Mouse (Mus musculus): Measurements from ENCODE around the gene Slc25a41. TPM values are rescaled to one million over a fixed set of nuclear protein-coding genes. Genes with fewer than 3 reads are reported as not detected.

Gene Slc25a41
- polyA plus RNA-seq, 2 experiments = 0.13 to 0.26 TPM

DNA sequence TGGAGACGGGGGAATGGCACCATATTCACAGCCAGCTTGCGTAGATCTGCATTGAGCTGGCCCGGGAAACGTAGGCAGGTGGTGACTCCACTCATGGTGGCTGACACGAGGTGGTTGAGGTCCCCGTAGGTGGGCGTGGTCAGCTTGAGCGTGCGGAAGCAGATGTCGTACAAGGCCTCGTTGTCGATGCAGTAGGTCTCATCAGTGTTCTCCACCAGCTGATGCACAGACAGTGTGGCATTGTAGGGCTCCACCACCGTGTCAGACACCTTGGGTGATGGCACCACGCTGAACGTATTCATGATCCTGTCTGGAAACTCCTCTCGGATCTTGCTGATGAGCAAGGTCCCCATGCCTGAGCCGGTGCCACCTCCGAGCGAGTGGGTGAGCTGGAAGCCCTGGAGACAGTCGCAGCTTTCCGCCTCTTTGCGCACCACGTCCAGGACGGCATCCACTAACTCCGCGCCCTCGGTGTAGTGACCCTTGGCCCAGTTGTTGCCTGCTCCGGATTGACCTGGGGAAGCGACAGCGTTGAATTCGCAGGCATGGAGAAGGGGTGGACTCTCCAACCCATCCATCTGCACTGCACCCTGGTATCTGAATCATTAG lies 39.9 kb upstream of the Slc25a41 start:
- no peak for DNase-seq (ENCODE audit: low spot score)
- H3K27me3 ChIP-seq (ENCODE audit: control insufficient read depth, insufficient read depth, low read length) = no peaks in the 10 kb centered on the region
- WGBS = 90% methylated on average over 31 of the region's 31 CpGs
- no peak overlapping the region for H3K4me2 ChIP-seq (replicated peaks; ENCODE audit: low read depth, low read length, severe bottlenecking)
- H3K4me3 ChIP-seq (replicated peaks; ENCODE audit: low read length) = no peak overlapping the region
- no peaks in the 10 kb centered on the region for H3K9me3 ChIP-seq (ENCODE audit: control insufficient read depth, low read length)
- no peak for ATAC-seq (ENCODE audit: low FRiP score, low read depth)
- H3K9ac ChIP-seq (ENCODE audit: low read depth, low read length, severe bottlenecking) = no peak overlapping the region
- H3K36me3 ChIP-seq (ENCODE audit: control insufficient read depth, insufficient read depth, low read length) = peaks cover 3% of the 10 kb centered on the region; the same call in 1 of the 2 replicates
- no peaks in the 10 kb centered on the region for H3K4me1 ChIP-seq (ENCODE audit: control insufficient read depth, insufficient read depth, low read length)
- H3K27ac ChIP-seq (replicated peaks; ENCODE audit: low read depth, low read length) = no peak overlapping the region
- TF ChIP-seq POLR2A (IDR thresholded peaks at IDR 0.05; ENCODE audit: borderline replicate concordance, extremely low read depth, insufficient read depth, insufficient read length) = no peak

DNA sequence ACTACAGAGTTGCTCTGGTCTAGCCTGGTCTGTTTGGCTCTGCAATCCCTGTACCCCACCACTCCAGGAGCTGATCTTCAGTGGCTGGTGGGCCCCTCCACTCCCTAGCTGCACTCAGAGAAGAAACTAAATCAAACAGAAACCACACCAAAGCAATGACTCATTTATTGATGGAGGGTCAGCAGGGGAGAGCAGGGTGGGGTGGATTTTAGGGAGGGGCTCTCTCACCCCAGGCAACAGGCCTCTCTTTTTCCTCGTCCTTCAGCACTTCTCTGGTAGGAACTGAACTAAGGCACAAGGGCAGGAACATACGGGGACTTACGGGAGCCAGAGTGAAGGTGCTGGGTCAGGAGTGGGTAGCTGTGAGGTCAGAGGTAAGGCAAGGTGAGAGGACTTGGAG lies 38.5 kb upstream of the Slc25a41 start:
- H3K4me3 ChIP-seq (replicated peaks; ENCODE audit: low read length) = no peak overlapping the region
- no peaks in the 10 kb centered on the region for H3K9me3 ChIP-seq (ENCODE audit: control insufficient read depth, low read length)
- no peaks in the 10 kb centered on the region for H3K27me3 ChIP-seq (ENCODE audit: control insufficient read depth, insufficient read depth, low read length)
- no peak overlapping the region for H3K9ac ChIP-seq (ENCODE audit: low read depth, low read length, severe bottlenecking)
- H3K4me1 ChIP-seq (ENCODE audit: control insufficient read depth, insufficient read depth, low read length) = no peaks in the 10 kb centered on the region
- ATAC-seq (ENCODE audit: low FRiP score, low read depth) = no peak
- H3K27ac ChIP-seq (replicated peaks; ENCODE audit: low read depth, low read length) = no peak overlapping the region
- WGBS = 71% methylated on average over 3 of the region's 3 CpGs
- no peak for DNase-seq (ENCODE audit: low spot score)
- H3K36me3 ChIP-seq (ENCODE audit: control insufficient read depth, insufficient read depth, low read length) = peaks cover 3% of the 10 kb centered on the region; the same call in 1 of the 2 replicates
- H3K4me2 ChIP-seq (replicated peaks; ENCODE audit: low read depth, low read length, severe bottlenecking) = no peak overlapping the region
- no peak for TF ChIP-seq POLR2A (IDR thresholded peaks at IDR 0.05; ENCODE audit: borderline replicate concordance, extremely low read depth, insufficient read depth, insufficient read length)

DNA sequence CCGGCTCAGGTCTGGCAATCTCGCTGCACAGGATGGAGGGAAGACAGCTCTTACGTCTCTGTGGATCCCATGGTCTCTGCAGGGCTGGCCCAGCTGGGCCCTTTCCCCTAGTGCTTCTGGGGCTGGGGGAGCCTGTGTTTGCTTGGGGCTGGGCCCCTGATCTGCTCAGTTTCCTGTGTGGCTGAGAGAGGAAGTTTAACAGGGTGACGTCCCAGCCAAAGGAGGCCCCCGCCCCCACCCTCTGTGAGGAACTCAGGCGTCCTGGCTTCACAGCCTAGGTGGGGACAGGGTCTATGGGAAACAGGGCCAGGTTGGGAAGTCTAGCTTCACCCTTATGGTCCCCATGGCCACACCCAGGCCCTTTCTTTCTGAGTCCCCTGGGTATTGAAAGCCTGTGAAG lies 36.9 kb upstream of the Slc25a41 start, which contains the start of gene Dennd1c:
TSS of gene Dennd1c (minus strand) at position 179 of the 400 bp plus-strand sequence.
- H3K27ac ChIP-seq (replicated peaks; ENCODE audit: low read depth, low read length) = no peak within 1 kb of the TSS
- peaks cover 3% of the 10 kb centered on the region; the same call in 1 of the 2 replicates for H3K36me3 ChIP-seq (ENCODE audit: control insufficient read depth, insufficient read depth, low read length)
- DNase-seq (ENCODE audit: low spot score) = no peak
- no peaks in the 10 kb centered on the region for H3K9me3 ChIP-seq (ENCODE audit: control insufficient read depth, low read length)
- ATAC-seq (ENCODE audit: low FRiP score, low read depth) = no peak
- no peak within 1 kb of the TSS for H3K4me2 ChIP-seq (replicated peaks; ENCODE audit: low read depth, low read length, severe bottlenecking)
- H3K4me3 ChIP-seq (replicated peaks; ENCODE audit: low read length) = no peak within 1 kb of the TSS
- H3K9ac ChIP-seq (ENCODE audit: low read depth, low read length, severe bottlenecking) = no peak within 1 kb of the TSS
- H3K4me1 ChIP-seq (ENCODE audit: control insufficient read depth, insufficient read depth, low read length) = no peaks in the 10 kb centered on the region
- 48% methylated on average over 6 of the region's 6 CpGs for WGBS
- no peaks in the 10 kb centered on the region for H3K27me3 ChIP-seq (ENCODE audit: control insufficient read depth, insufficient read depth, low read length)
- no peak for TF ChIP-seq POLR2A (IDR thresholded peaks at IDR 0.05; ENCODE audit: borderline replicate concordance, extremely low read depth, insufficient read depth, insufficient read length)

DNA sequence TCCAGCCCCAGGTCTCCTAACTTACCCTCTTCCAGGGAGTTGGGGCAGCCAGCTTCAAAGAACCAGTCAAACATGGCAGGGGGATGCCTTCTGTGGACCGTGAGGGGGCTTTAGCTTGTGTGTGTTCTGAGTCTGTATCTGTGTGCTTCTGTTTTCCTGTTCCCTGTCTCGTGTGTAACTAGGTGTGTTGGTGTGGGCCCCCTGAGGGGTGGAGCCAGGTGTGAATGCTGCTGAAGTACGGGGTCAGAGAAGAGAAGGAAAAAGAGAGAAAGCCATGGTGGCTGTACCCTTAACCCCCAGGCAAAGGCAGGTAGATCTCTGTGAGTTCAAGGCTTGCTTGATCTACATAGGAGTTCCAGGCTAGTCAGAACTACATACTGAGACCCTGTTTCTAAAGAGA lies 35.5 kb upstream of the Slc25a41 start:
- Histone ChIP-seq H3K4me1 (ENCODE audit: control insufficient read depth, insufficient read depth, low read length) (no peaks in the 10 kb centered on the region), H3K27me3 (ENCODE audit: control insufficient read depth, insufficient read depth, low read length) (no peaks in the 10 kb centered on the region), H3K36me3 (ENCODE audit: control insufficient read depth, insufficient read depth, low read length) (peaks cover 3% of the 10 kb centered on the region; the same call in 1 of the 2 replicates), H3K4me3 (replicated peaks; ENCODE audit: low read length) (no peak overlapping the region), H3K4me2 (replicated peaks; ENCODE audit: low read depth, low read length, severe bottlenecking) (no peak overlapping the region), H3K9ac (ENCODE audit: low read depth, low read length, severe bottlenecking) (no peak overlapping the region), H3K27ac (replicated peaks; ENCODE audit: low read depth, low read length) (no peak overlapping the region), H3K9me3 (ENCODE audit: control insufficient read depth, low read length) (no peaks in the 10 kb centered on the region)
- DNase-seq (ENCODE audit: low spot score) (no peak), ATAC-seq (ENCODE audit: low FRiP score, low read depth) (no peak)
- no peak for TF ChIP-seq POLR2A (IDR thresholded peaks at IDR 0.05; ENCODE audit: borderline replicate concordance, extremely low read depth, insufficient read depth, insufficient read length)
- 36% methylated on average over 3 of the region's 3 CpGs for WGBS

DNA sequence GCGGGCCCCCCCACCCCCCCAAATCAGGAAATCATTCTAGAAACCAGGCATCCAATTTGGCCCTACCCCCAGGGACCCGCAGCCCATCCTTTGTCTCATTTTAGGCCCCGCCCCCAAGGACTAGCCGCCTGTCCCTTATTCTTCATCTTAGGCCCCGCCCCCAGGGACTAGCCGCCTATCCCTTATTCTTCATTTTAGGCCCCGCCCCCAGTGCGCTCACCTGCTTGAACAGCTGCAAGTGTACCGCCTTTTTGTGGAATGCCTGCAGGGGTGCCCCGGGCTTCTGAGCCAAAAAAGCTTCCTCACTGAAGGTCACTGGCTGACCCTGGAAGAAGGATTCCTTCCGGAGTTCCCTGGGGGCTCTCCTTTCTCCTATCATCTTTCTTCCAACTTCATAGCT lies 29.2 kb upstream of the Slc25a41 start:
- Histone ChIP-seq H3K36me3 (ENCODE audit: control insufficient read depth, insufficient read depth, low read length) (no peaks in the 10 kb centered on the region), H3K27me3 (ENCODE audit: control insufficient read depth, insufficient read depth, low read length) (0 out of 2 replicates have a peak, but pooled peaks cover 4% of the 10 kb centered on the region), H3K9ac (ENCODE audit: low read depth, low read length, severe bottlenecking) (no peak overlapping the region), H3K9me3 (ENCODE audit: control insufficient read depth, low read length) (no peaks in the 10 kb centered on the region), H3K4me1 (ENCODE audit: control insufficient read depth, insufficient read depth, low read length) (no peaks in the 10 kb centered on the region), H3K27ac (replicated peaks; ENCODE audit: low read depth, low read length) (no peak overlapping the region), H3K4me3 (replicated peaks; ENCODE audit: low read length) (no peak overlapping the region), H3K4me2 (replicated peaks; ENCODE audit: low read depth, low read length, severe bottlenecking) (no peak overlapping the region)
- TF ChIP-seq POLR2A (IDR thresholded peaks at IDR 0.05; ENCODE audit: borderline replicate concordance, extremely low read depth, insufficient read depth, insufficient read length) = no peak
- WGBS = 7% methylated on average over 11 of the region's 11 CpGs
- DNase-seq (ENCODE audit: low spot score) (no peak), ATAC-seq (ENCODE audit: low FRiP score, low read depth) (no peak)
